Mouse (Mus musculus): ENCODE measurements around the gene Rab27a.

- peak; percentile 74 for TF ChIP-seq CTCF (IDR thresholded peaks at IDR 0.05; ENCODE audit: extremely low read depth, insufficient read depth, low read length)
- TF ChIP-seq POLR2A (IDR thresholded peaks at IDR 0.05; ENCODE audit: extremely low read depth, insufficient read depth, low read length): no peak
Observed at GRCm38 (mm10) chr9:73091747-73092146, 47.1 kb downstream of the Rab27a start.

Measured in cortical plate, adult 2 months (tissue).